Mouse (Mus musculus) megakaryocyte, embryonic 14.5 days (primary cell): Measurements from ENCODE around the gene B4gat1.

Experiments used
- FLI1 ChIP-seq: IDR thresholded peaks from 2 replicates; pipeline ENCODE4 v1.6.1; 2012; ENCODE audit warnings: low read length, inconsistent platforms, mixed read lengths
- GATA1 ChIP-seq: IDR thresholded peaks from 3 replicates; pipeline ENCODE4 v1.6.1; 2012; ENCODE audit warnings: mixed read lengths, low read length, inconsistent platforms, borderline replicate concordance

- TF ChIP-seq FLI1 (no peak), GATA1 (no peak)
These were observed 46.2 kb downstream of the B4gat1 start for GRCm38 (mm10) chr19:5084834-5085144.
